Mouse (Mus musculus): ENCODE data around the gene Akt3. TPM values are rescaled to one million over a fixed set of nuclear protein-coding genes. Genes with fewer than 3 reads are reported as not detected.

Akt3 gene
- polyA plus RNA-seq, 1 experiment from 2014 or later = 9.8 TPM

GRCm38 (mm10) chr1:177259038-177259600 is 1.1 kb upstream of the Akt3 start:
- Histone ChIP-seq H3K36me3 (ENCODE audit: control insufficient read depth, insufficient read depth, low read length) (no peaks in the 10 kb centered on the region), H3K4me2 (ENCODE audit: low read depth, severe bottlenecking) (peak overlapping the region; percentile 86), H3K4me1 (ENCODE audit: control insufficient read depth, insufficient read depth, low read length) (no peaks in the 10 kb centered on the region), H3K27me3 (ENCODE audit: control insufficient read depth, insufficient read depth, low read length) (no peaks in the 10 kb centered on the region), H3K4me3 (ENCODE audit: low read depth, low read length) (peak overlapping the region; percentile 89), H3K9ac (ENCODE audit: low read length) (peak overlapping the region; percentile 91), H3K9me3 (ENCODE audit: control insufficient read depth, low read length) (no peaks in the 10 kb centered on the region), H3K27ac (replicated peaks; ENCODE audit: low read depth, low read length) (peak overlapping the region; percentile 98)
- WGBS = 21% methylated on average over 16 of the region's 16 CpGs
- ATAC-seq (ENCODE audit: insufficient number of reproducible peaks, low FRiP score, low TSS enrichment, low read depth) (no peak), DNase-seq (ENCODE audit: low spot score) (no peak)

GRCm38 (mm10) chr1:177258343-177259037 is 487 bp upstream of the Akt3 start:
- ATAC-seq (ENCODE audit: insufficient number of reproducible peaks, low FRiP score, low TSS enrichment, low read depth) (peak; percentile 91), DNase-seq (ENCODE audit: low spot score) (peak; percentile 89)
- peak overlapping the region; percentile 98 for H3K27ac ChIP-seq (replicated peaks; ENCODE audit: low read depth, low read length)
- WGBS = under 1% methylated on average over 61 of the region's 86 CpGs
- H3K9me3 ChIP-seq (ENCODE audit: control insufficient read depth, low read length) = no peaks in the 10 kb centered on the region
- peak overlapping the region; percentile 89 for H3K4me3 ChIP-seq (ENCODE audit: low read depth, low read length)
- no peaks in the 10 kb centered on the region for H3K36me3 ChIP-seq (ENCODE audit: control insufficient read depth, insufficient read depth, low read length)
- H3K27me3 ChIP-seq (ENCODE audit: control insufficient read depth, insufficient read depth, low read length) = no peaks in the 10 kb centered on the region
- peak overlapping the region; percentile 91 for H3K9ac ChIP-seq (ENCODE audit: low read length)
- peak overlapping the region; percentile 86 for H3K4me2 ChIP-seq (ENCODE audit: low read depth, severe bottlenecking)
- H3K4me1 ChIP-seq (ENCODE audit: control insufficient read depth, insufficient read depth, low read length) = no peaks in the 10 kb centered on the region

GRCm38 (mm10) chr1:177257178-177258033 is 597 bp downstream of the Akt3 start:
- H3K9ac ChIP-seq (ENCODE audit: low read length) = peak overlapping the region; percentile 91
- peak overlapping the region; percentile 98 for H3K27ac ChIP-seq (replicated peaks; ENCODE audit: low read depth, low read length)
- peak overlapping the region; percentile 89 for H3K4me3 ChIP-seq (ENCODE audit: low read depth, low read length)
- peak overlapping the region; percentile 86 for H3K4me2 ChIP-seq (ENCODE audit: low read depth, severe bottlenecking)
- ATAC-seq (ENCODE audit: insufficient number of reproducible peaks, low FRiP score, low TSS enrichment, low read depth) = peak; percentile 66
- no peaks in the 10 kb centered on the region for H3K36me3 ChIP-seq (ENCODE audit: control insufficient read depth, insufficient read depth, low read length)
- no peaks in the 10 kb centered on the region for H3K27me3 ChIP-seq (ENCODE audit: control insufficient read depth, insufficient read depth, low read length)
- DNase-seq (ENCODE audit: low spot score) = peak; percentile 83
- H3K9me3 ChIP-seq (ENCODE audit: control insufficient read depth, low read length) = no peaks in the 10 kb centered on the region
- under 1% methylated on average over 70 of the region's 86 CpGs for WGBS
- no peaks in the 10 kb centered on the region for H3K4me1 ChIP-seq (ENCODE audit: control insufficient read depth, insufficient read depth, low read length)

GRCm38 (mm10) chr1:177248638-177249037 is 9.4 kb downstream of the Akt3 start:
- no peak for DNase-seq (ENCODE audit: low spot score)
- ATAC-seq (ENCODE audit: insufficient number of reproducible peaks, low FRiP score, low TSS enrichment, low read depth) = no peak
- no peaks in the 10 kb centered on the region for H3K27me3 ChIP-seq (ENCODE audit: control insufficient read depth, insufficient read depth, low read length)
- no peak overlapping the region for H3K4me3 ChIP-seq (ENCODE audit: low read depth, low read length)
- no peak overlapping the region for H3K9ac ChIP-seq (ENCODE audit: low read length)
- H3K9me3 ChIP-seq (ENCODE audit: control insufficient read depth, low read length) = no peaks in the 10 kb centered on the region
- 80% methylated on average over 4 of the region's 4 CpGs for WGBS
- no peak overlapping the region for H3K4me2 ChIP-seq (ENCODE audit: low read depth, severe bottlenecking)
- no peak overlapping the region for H3K27ac ChIP-seq (replicated peaks; ENCODE audit: low read depth, low read length)
- H3K4me1 ChIP-seq (ENCODE audit: control insufficient read depth, insufficient read depth, low read length) = no peaks in the 10 kb centered on the region
- no peaks in the 10 kb centered on the region for H3K36me3 ChIP-seq (ENCODE audit: control insufficient read depth, insufficient read depth, low read length)

GRCm38 (mm10) chr1:177238368-177238767 is 19.6 kb downstream of the Akt3 start:
- no peak overlapping the region for H3K9ac ChIP-seq (ENCODE audit: low read length)
- no peaks in the 10 kb centered on the region for H3K4me1 ChIP-seq (ENCODE audit: control insufficient read depth, insufficient read depth, low read length)
- H3K4me2 ChIP-seq (ENCODE audit: low read depth, severe bottlenecking) = no peak overlapping the region
- no peaks in the 10 kb centered on the region for H3K36me3 ChIP-seq (ENCODE audit: control insufficient read depth, insufficient read depth, low read length)
- no peak for ATAC-seq (ENCODE audit: insufficient number of reproducible peaks, low FRiP score, low TSS enrichment, low read depth)
- no peaks in the 10 kb centered on the region for H3K9me3 ChIP-seq (ENCODE audit: control insufficient read depth, low read length)
- H3K4me3 ChIP-seq (ENCODE audit: low read depth, low read length) = no peak overlapping the region
- no peak overlapping the region for H3K27ac ChIP-seq (replicated peaks; ENCODE audit: low read depth, low read length)
- 81% methylated on average over 2 of the region's 2 CpGs for WGBS
- no peaks in the 10 kb centered on the region for H3K27me3 ChIP-seq (ENCODE audit: control insufficient read depth, insufficient read depth, low read length)
- DNase-seq (ENCODE audit: low spot score) = no peak

- H3K4me1 ChIP-seq (ENCODE audit: control insufficient read depth, insufficient read depth, low read length) = no peaks in the 10 kb centered on the region
- no peak overlapping the region for H3K4me3 ChIP-seq (ENCODE audit: low read depth, low read length)
- WGBS = 68% methylated on average over 2 of the region's 2 CpGs
- no peak for ATAC-seq (ENCODE audit: insufficient number of reproducible peaks, low FRiP score, low TSS enrichment, low read depth)
- no peaks in the 10 kb centered on the region for H3K9me3 ChIP-seq (ENCODE audit: control insufficient read depth, low read length)
- H3K36me3 ChIP-seq (ENCODE audit: control insufficient read depth, insufficient read depth, low read length) = no peaks in the 10 kb centered on the region
- no peaks in the 10 kb centered on the region for H3K27me3 ChIP-seq (ENCODE audit: control insufficient read depth, insufficient read depth, low read length)
- no peak overlapping the region for H3K27ac ChIP-seq (replicated peaks; ENCODE audit: low read depth, low read length)
- no peak overlapping the region for H3K9ac ChIP-seq (ENCODE audit: low read length)
- H3K4me2 ChIP-seq (ENCODE audit: low read depth, severe bottlenecking) = no peak overlapping the region
- no peak for DNase-seq (ENCODE audit: low spot score)
Observed at GRCm38 (mm10) chr1:177236695-177237094, 21.3 kb downstream of the Akt3 start.

- no peak for ATAC-seq (ENCODE audit: insufficient number of reproducible peaks, low FRiP score, low TSS enrichment, low read depth)
- H3K4me3 ChIP-seq (ENCODE audit: low read depth, low read length) = no peak overlapping the region
- H3K4me1 ChIP-seq (ENCODE audit: control insufficient read depth, insufficient read depth, low read length) = no peaks in the 10 kb centered on the region
- H3K27me3 ChIP-seq (ENCODE audit: control insufficient read depth, insufficient read depth, low read length) = no peaks in the 10 kb centered on the region
- no peaks in the 10 kb centered on the region for H3K9me3 ChIP-seq (ENCODE audit: control insufficient read depth, low read length)
- H3K27ac ChIP-seq (replicated peaks; ENCODE audit: low read depth, low read length) = no peak overlapping the region
- no peak for DNase-seq (ENCODE audit: low spot score)
- H3K36me3 ChIP-seq (ENCODE audit: control insufficient read depth, insufficient read depth, low read length) = no peaks in the 10 kb centered on the region
- H3K9ac ChIP-seq (ENCODE audit: low read length) = no peak overlapping the region
- H3K4me2 ChIP-seq (ENCODE audit: low read depth, severe bottlenecking) = no peak overlapping the region
Observed at GRCm38 (mm10) chr1:177236249-177236648, 21.8 kb downstream of the Akt3 start.

GRCm38 (mm10) chr1:177234462-177234861 is 23.5 kb downstream of the Akt3 start:
- ATAC-seq (ENCODE audit: insufficient number of reproducible peaks, low FRiP score, low TSS enrichment, low read depth) (no peak), DNase-seq (ENCODE audit: low spot score) (no peak)
- H3K4me3 ChIP-seq (ENCODE audit: low read depth, low read length) = no peak overlapping the region
- 95% methylated on average over 5 of the region's 5 CpGs for WGBS
- H3K9ac ChIP-seq (ENCODE audit: low read length) = no peak overlapping the region
- no peak overlapping the region for H3K4me2 ChIP-seq (ENCODE audit: low read depth, severe bottlenecking)
- no peaks in the 10 kb centered on the region for H3K4me1 ChIP-seq (ENCODE audit: control insufficient read depth, insufficient read depth, low read length)
- no peak overlapping the region for H3K27ac ChIP-seq (replicated peaks; ENCODE audit: low read depth, low read length)
- H3K36me3 ChIP-seq (ENCODE audit: control insufficient read depth, insufficient read depth, low read length) = no peaks in the 10 kb centered on the region
- H3K9me3 ChIP-seq (ENCODE audit: control insufficient read depth, low read length) = no peaks in the 10 kb centered on the region
- no peaks in the 10 kb centered on the region for H3K27me3 ChIP-seq (ENCODE audit: control insufficient read depth, insufficient read depth, low read length)

Data from limb, embryonic 11.5 days (tissue).